Mouse (Mus musculus): ENCODE measurements at regions not wholly inside any gene's neighbourhood (a gene's known extent, or its start where the extent isn't known, plus 50 kb on each side); places are given as distances from the start of the nearest gene placed in this dataset.

DNA sequence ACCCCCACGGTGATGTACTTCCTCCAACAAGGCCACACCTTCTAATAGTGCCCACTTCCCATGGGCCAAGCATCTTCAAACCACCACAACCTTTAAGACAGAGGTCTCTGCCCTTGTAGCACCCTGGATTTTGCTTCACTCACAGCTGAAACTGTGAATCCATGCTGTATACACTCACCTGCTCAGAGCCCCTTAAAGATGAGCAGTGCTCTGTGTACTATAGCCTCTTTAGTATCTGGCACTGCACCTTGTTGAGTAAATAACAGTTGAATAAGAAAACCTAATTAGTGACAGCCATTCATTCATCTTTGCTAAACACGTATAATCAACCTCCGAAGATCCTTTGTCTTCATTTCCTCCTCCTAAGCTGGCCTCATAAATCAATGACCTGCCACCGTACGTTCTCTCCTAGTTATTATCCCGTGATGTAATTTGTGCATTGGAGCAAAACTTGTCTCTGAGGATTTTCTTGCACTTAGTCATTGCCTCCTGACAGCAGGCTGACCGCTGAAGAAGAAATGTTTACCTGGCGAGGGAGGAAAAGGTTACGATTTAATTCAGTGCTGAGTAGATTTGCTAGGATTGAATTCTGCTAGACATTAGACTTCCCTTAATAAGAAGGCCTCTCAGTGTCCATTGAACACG, 141.3 kb upstream of the Nckap5 start:
- TF ChIP-seq CTCF (IDR thresholded peaks at IDR 0.05; ENCODE audit: control insufficient read depth, insufficient read depth, insufficient replicate concordance, low read depth, low read length) (no peak), POLR2A (IDR thresholded peaks at IDR 0.05; ENCODE audit: control insufficient read depth, low read depth, low read length) (no peak)
